Mouse (Mus musculus) liver, embryonic 14.5 days (tissue): ENCODE measurements around the gene Zbtb16. TPM values are rescaled to one million over a fixed set of nuclear protein-coding genes. Genes with fewer than 3 reads are reported as not detected.

Source experiments
- ATAC-seq: fragments of 200-750 bp; cut with Nextera tagmentation; 2 replicates; pipeline ENCODE4 v1.8.0; 2017; ENCODE audit warnings: moderate number of reproducible peaks, mild to moderate bottlenecking, moderate library complexity; ENCODE audit not compliant: insufficient read depth
- DNase-seq, 3 experiments: peaks; one replicate each; pipeline ENCODE4 v3.0.0-alpha.2; 2012 to 2013; ENCODE audit warnings: low read depth in 3 of 3, low spot score in 3 of 3
- H3K27ac ChIP-seq: fragments of 300-500 bp; sonication (generic); 2 replicates; pipeline ENCODE4 v1.5.1; 2014; ENCODE audit warnings: moderate library complexity, mild to moderate bottlenecking, control low read depth, inconsistent platforms
- H3K27me3 ChIP-seq: fragments of 300-500 bp; sonication (generic); 2 replicates; pipeline ENCODE4 v1.6.1; 2014; ENCODE audit warnings: mild to moderate bottlenecking, low read length, moderate library complexity; ENCODE audit not compliant: control insufficient read depth, insufficient read depth
- H3K36me3 ChIP-seq: fragments of 300-500 bp; sonication (generic); replicated peaks from 2 replicates; pipeline ENCODE4 v1.6.1; 2014; ENCODE audit warnings: low read depth; ENCODE audit not compliant: control insufficient read depth, insufficient read depth
- H3K4me1 ChIP-seq, 2 experiments: fragments of 200-500 bp in 1 of 2; fragments of 300-500 bp in 1 of 2; sonication (generic) in 1 of 2; replicated peaks; 2 replicates each; pipeline ENCODE4 v1.6.1; 2012 to 2014; ENCODE audit warnings: antibody characterized with exemption in 1 of 2, inconsistent platforms in 1 of 2, low read length in 1 of 2; ENCODE audit not compliant: control insufficient read depth in 2 of 2, insufficient read depth in 2 of 2
- H3K4me2 ChIP-seq: fragments of 300-500 bp; sonication (generic); 2 replicates; pipeline ENCODE4 v1.6.1; 2014; ENCODE audit warnings: low read depth, mild to moderate bottlenecking, control low read depth, moderate library complexity
- H3K4me3 ChIP-seq, 2 experiments: fragments of 200-500 bp in 1 of 2; fragments of 300-500 bp in 1 of 2; sonication (generic) in 1 of 2; 2 replicates each; pipeline ENCODE4 v1.5.1; 2012 to 2014; ENCODE audit warnings: low read depth in 2 of 2, low read length in 2 of 2, mild to moderate bottlenecking in 2 of 2, control low read depth in 1 of 2, inconsistent platforms in 1 of 2, moderate library complexity in 1 of 2; ENCODE audit not compliant: insufficient read depth in 1 of 2
- H3K9ac ChIP-seq: fragments of 300-500 bp; sonication (generic); replicated peaks from 2 replicates; pipeline ENCODE4 v1.6.1; 2014; ENCODE audit warnings: mild to moderate bottlenecking, control low read depth, moderate library complexity
- H3K9me3 ChIP-seq: fragments of 300-500 bp; sonication (generic); 2 replicates; pipeline ENCODE4 v1.6.1; 2016; ENCODE audit warnings: low read length, mixed read lengths; ENCODE audit not compliant: control insufficient read depth
- CTCF ChIP-seq: IDR thresholded peaks from 2 replicates; pipeline ENCODE4 v1.5.1; 2016; ENCODE audit warnings: antibody characterized with exemption, low read depth, control low read depth
- EP300 ChIP-seq: IDR thresholded peaks from 2 replicates; pipeline ENCODE4 v1.6.1; 2016; ENCODE audit warnings: antibody characterized with exemption, low read depth
- WGBS: fragments of 180-500 bp; shearing (Covaris S2); extraction: QIAGEN DNeasy Blood & Tissue Kit; methylation state at CpG from one replicate; pipeline ENCODE4 v1.1.7; 2014; ENCODE audit not compliant: insufficient replicate concordance; 5-methylcytosine and 5-hydroxymethylcytosine counted together
- polyA plus RNA-seq, 2 experiments: library from polyadenylated mRNA; depleted of rRNA in 1 of 2; stranded (reverse) in 1 of 2; unstranded in 1 of 2; fragments of >200 nt; fragmentation: Nextera tagmentation in 1 of 2; extraction: Ambion mirVana in 1 of 2; gene quantifications; 2 replicates each; pipeline versions ENCODE4 v1.2.1 to v1.2.3; 2012 to 2014

Gene Zbtb16
- polyA plus RNA-seq, 2 experiments: 0.26 to 0.30 TPM

DNA sequence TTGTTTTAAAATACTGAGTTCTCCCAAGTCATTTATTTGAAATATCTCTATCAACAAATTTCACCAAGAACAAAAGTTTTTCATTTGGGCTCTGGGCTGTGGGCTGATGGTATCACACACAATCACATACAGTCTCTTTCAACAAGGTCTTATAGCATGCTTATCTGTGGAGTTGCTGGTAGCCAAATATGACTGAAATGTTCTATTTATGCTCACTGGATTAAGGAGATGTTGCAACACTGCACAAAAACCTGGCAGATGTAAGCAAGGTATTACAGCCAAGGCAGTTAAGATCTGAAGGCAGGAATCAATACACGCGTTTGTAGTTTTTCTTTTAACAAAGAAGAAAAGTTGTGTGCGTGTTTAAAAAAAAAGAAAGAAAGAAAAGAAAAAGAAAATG lies 84.1 kb downstream of the Zbtb16 start:
- Histone ChIP-seq H3K4me2 (no peak overlapping the region), H3K4me1 (no peaks in the 10 kb centered on the region), H3K27ac (no peak overlapping the region), H3K36me3 (no peaks in the 10 kb centered on the region), H3K27me3 (no peaks in the 10 kb centered on the region), H3K4me3 (no peak overlapping the region), H3K9me3 (no peaks in the 10 kb centered on the region), H3K9ac (no peak overlapping the region)
- ATAC-seq: no peak
- WGBS: 81% methylated on average over 3 of the region's 3 CpGs
- no peak for DNase-seq
- no peak for TF ChIP-seq CTCF
- TF ChIP-seq EP300: no peak

GRCm38 (mm10) chr9:48749666-48750065 lies 86.4 kb downstream of the Zbtb16 start:
- Histone ChIP-seq H3K36me3 (no peaks in the 10 kb centered on the region), H3K27me3 (no peaks in the 10 kb centered on the region), H3K4me2 (no peak overlapping the region), H3K9me3 (no peaks in the 10 kb centered on the region), H3K4me3 (no peak overlapping the region), H3K4me1 (peaks cover 8 to 15% of the 10 kb centered on the region in 2 experiments; a peak in 3 of 4 replicates), H3K27ac (no peak overlapping the region), H3K9ac (no peak overlapping the region)
- no peak for ATAC-seq
- no peak for DNase-seq
- 68% methylated on average over 6 of the region's 6 CpGs for WGBS
- TF ChIP-seq EP300: no peak
- TF ChIP-seq CTCF: no peak

DNA sequence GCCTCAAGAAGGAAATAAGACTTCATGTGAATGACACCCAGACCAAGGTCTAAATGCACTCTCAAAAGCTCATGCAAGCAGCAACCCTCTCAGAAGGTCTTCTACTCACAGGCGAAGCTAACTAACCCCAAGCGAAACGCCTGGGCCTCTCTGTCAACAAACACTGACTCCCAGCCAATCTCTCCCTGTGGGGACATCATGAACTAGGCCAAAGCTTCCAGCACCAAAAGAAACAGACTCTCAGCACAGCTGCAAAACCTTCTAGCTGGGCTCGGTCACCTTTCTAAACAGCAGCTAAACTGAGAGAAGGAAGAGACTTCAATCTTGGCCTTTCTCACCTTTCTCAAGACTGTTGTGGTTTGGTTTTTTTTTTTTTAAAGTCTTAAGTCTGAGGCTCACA lies 86.9 kb downstream of the Zbtb16 start:
- ATAC-seq: no peak
- Histone ChIP-seq H3K9me3 (no peaks in the 10 kb centered on the region), H3K4me1 (peaks cover 8 to 19% of the 10 kb centered on the region in 2 experiments; a peak in 3 of 4 replicates), H3K27ac (no peak overlapping the region), H3K36me3 (no peaks in the 10 kb centered on the region), H3K4me2 (no peak overlapping the region), H3K4me3 (no peak overlapping the region), H3K9ac (no peak overlapping the region), H3K27me3 (no peaks in the 10 kb centered on the region)
- no peak for DNase-seq
- no peak for TF ChIP-seq EP300
- WGBS: 73% methylated on average over 4 of the region's 4 CpGs

- WGBS: 82% methylated on average over 4 of the region's 4 CpGs
- Histone ChIP-seq H3K27ac (no peak overlapping the region), H3K9ac (no peak overlapping the region), H3K4me2 (no peak overlapping the region), H3K27me3 (no peaks in the 10 kb centered on the region), H3K4me3 (no peak overlapping the region), H3K36me3 (no peaks in the 10 kb centered on the region), H3K4me1 (peaks cover 8 to 19% of the 10 kb centered on the region in 2 experiments; a peak in 3 of 4 replicates), H3K9me3 (no peaks in the 10 kb centered on the region)
- ATAC-seq (no peak), DNase-seq (no peak)
- TF ChIP-seq EP300 (no peak), CTCF (no peak)
These were observed 87.3 kb downstream of the Zbtb16 start for GRCm38 (mm10) chr9:48748761-48749160.

- DNase-seq: no peak
These were observed 87.8 kb downstream of the Zbtb16 start for GRCm38 (mm10) chr9:48748216-48748615.

GRCm38 (mm10) chr9:48746506-48746905 lies 89.5 kb downstream of the Zbtb16 start:
- DNase-seq: no peak
- H3K4me3 ChIP-seq: no peak overlapping the region
- TF ChIP-seq EP300 (no peak), CTCF (no peak)
- no peak for ATAC-seq
- no peaks in the 10 kb centered on the region for H3K36me3 ChIP-seq
- no peaks in the 10 kb centered on the region for H3K9me3 ChIP-seq
- no peaks in the 10 kb centered on the region for H3K27me3 ChIP-seq
- 74% methylated on average over 10 of the region's 10 CpGs for WGBS
- peaks cover 8 to 19% of the 10 kb centered on the region in 2 experiments; a peak in 3 of 4 replicates for H3K4me1 ChIP-seq
- no peak overlapping the region for H3K27ac ChIP-seq
- H3K9ac ChIP-seq: no peak overlapping the region
- no peak overlapping the region for H3K4me2 ChIP-seq

More at GRCm38 (mm10) chr9:48748216-48748615, 87.8 kb downstream of the Zbtb16 start:
- Histone ChIP-seq H3K9me3 (no peaks in the 10 kb centered on the region), H3K4me3 (no peak overlapping the region), H3K4me1 (peaks cover 8 to 19% of the 10 kb centered on the region in 2 experiments; a peak in 3 of 4 replicates), H3K27me3 (no peaks in the 10 kb centered on the region), H3K36me3 (no peaks in the 10 kb centered on the region), H3K27ac (no peak overlapping the region), H3K4me2 (no peak overlapping the region), H3K9ac (no peak overlapping the region)
- no peak for TF ChIP-seq CTCF
- TF ChIP-seq EP300: no peak
- no peak for ATAC-seq
- 59% methylated on average over 4 of the region's 4 CpGs for WGBS
